Mouse (Mus musculus) myocyte (in vitro differentiated cells): ENCODE measurements around the gene Tmem94.

Source experiments
- CEBPB ChIP-seq: IDR thresholded peaks from 2 replicates; pipeline ENCODE4 v1.6.1; 2011; ENCODE audit warnings: mild to moderate bottlenecking, moderate library complexity; ENCODE audit not compliant: poor library complexity, insufficient read depth, severe bottlenecking
- E2F4 ChIP-seq: IDR thresholded peaks from one replicate; pipeline ENCODE4 v1.6.1; 2011; ENCODE audit warnings: mild to moderate bottlenecking, control low read depth, moderate library complexity; ENCODE audit not compliant: insufficient read depth
- MAX ChIP-seq: IDR thresholded peaks from one replicate; pipeline ENCODE4 v1.6.1; 2011; ENCODE audit warnings: low read depth, mild to moderate bottlenecking, control low read depth
- MYOD1 ChIP-seq, 3 experiments: IDR thresholded peaks; one replicate each; pipeline ENCODE4 v1.6.1; 2011; ENCODE audit warnings: control low read depth in 2 of 3, low read depth in 2 of 3, mild to moderate bottlenecking in 2 of 3, moderate library complexity in 1 of 3; ENCODE audit not compliant: insufficient read length in 2 of 3, control insufficient read depth in 1 of 3
- MYOG ChIP-seq, 3 experiments: IDR thresholded peaks; one replicate each; pipeline ENCODE4 v1.6.1; 2011; ENCODE audit warnings: control low read depth in 2 of 3, low read depth in 2 of 3, mild to moderate bottlenecking in 2 of 3; ENCODE audit not compliant: insufficient read length in 2 of 3, control insufficient read depth in 1 of 3, insufficient read depth in 1 of 3
- POLR2A ChIP-seq: IDR thresholded peaks from one replicate; pipeline ENCODE4 v1.6.1; 2011; ENCODE audit warnings: low read depth, mild to moderate bottlenecking, control low read depth, moderate library complexity; ENCODE audit not compliant: insufficient read length
- POLR2AphosphoS2 ChIP-seq: IDR thresholded peaks from one replicate; pipeline ENCODE4 v1.6.1; 2011; ENCODE audit warnings: low read depth, control low read depth; ENCODE audit not compliant: insufficient read length
- SRF ChIP-seq: IDR thresholded peaks from one replicate; pipeline ENCODE4 v1.6.1; 2011; ENCODE audit warnings: low read depth; ENCODE audit not compliant: control insufficient read depth, insufficient read length
- TCF12 ChIP-seq: IDR thresholded peaks from one replicate; pipeline ENCODE4 v1.6.1; 2011; ENCODE audit warnings: mild to moderate bottlenecking, control low read depth; ENCODE audit not compliant: poor library complexity, insufficient read depth, severe bottlenecking
- TCF3 ChIP-seq: IDR thresholded peaks from one replicate; pipeline ENCODE4 v1.6.1; 2011; ENCODE audit warnings: low read depth, control low read depth; ENCODE audit not compliant: insufficient read length
- USF1 ChIP-seq: IDR thresholded peaks from one replicate; pipeline ENCODE4 v1.6.1; 2011; ENCODE audit warnings: low read depth, mild to moderate bottlenecking, control low read depth, moderate library complexity

- no peak for TF ChIP-seq POLR2A
- TF ChIP-seq POLR2AphosphoS2: no peak
- no peak for TF ChIP-seq TCF12
- TF ChIP-seq TCF3: no peak
- TF ChIP-seq CEBPB: no peak
- no peak for TF ChIP-seq MYOD1 (IDR thresholded peaks at IDR 0.05; ENCODE audit: control insufficient read depth in 1 of 3, insufficient read length in 2 of 3, low read depth in 2 of 3)
- no peak for TF ChIP-seq MYOG (IDR thresholded peaks at IDR 0.05; ENCODE audit: control insufficient read depth in 1 of 3, insufficient read depth in 1 of 3, insufficient read length in 2 of 3, low read depth in 2 of 3)
- no peak for TF ChIP-seq USF1
- TF ChIP-seq MAX: no peak
- TF ChIP-seq E2F4: no peak
- no peak for TF ChIP-seq SRF
These were observed 46.3 kb downstream of the Tmem94 start for GRCm38 (mm10) chr11:115811381-115812093.
